Mouse (Mus musculus): ENCODE results near the gene Nrp1.
A peak's percentile ranks its signal among the peaks of the same experiment; 100 is the strongest.

The Nrp1 gene

DNA sequence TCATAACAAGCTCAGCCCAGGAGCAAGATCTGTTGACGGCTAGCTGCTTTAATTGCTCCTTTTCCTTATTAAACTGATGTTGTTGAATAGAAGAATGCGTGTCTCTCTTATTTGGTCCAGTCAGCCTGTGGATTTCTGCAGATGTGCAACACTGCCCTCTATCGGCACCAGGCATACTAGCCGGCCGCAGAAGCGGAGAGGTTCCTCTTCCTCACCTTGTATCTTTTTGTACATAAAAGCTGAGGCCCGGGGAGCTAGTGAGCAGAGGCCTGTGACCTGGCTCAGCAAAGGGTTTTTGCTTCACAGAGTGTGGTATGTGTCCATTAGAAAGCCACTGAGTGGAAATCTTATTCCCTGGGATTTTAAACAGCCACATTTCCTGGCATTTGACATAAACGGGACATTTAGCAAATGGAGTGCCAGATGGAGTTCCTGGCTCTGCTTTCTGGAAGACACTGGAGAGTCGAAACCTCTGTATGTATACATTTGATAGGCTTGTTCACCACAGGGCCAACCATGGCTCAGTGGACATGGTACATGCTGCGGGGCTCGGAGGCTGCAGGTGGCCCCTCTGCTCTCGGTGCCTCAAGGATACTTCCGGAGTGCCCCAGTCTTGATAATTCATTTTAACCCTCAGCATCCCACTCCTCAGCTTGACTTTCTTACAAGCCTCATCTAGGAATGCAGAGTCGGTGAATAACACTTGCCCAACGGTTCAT is 193.2 kb downstream of the Nrp1 start:
- peak; percentile 9 for DNase-seq (ENCODE audit: low read depth, low spot score)
